Mouse (Mus musculus): ENCODE measurements around the gene Tenm3. TPM values are rescaled to one million over a fixed set of nuclear protein-coding genes. Genes with fewer than 3 reads are reported as not detected.

Gene Tenm3
- polyA plus RNA-seq, 1 experiment: 2.3 TPM

DNA sequence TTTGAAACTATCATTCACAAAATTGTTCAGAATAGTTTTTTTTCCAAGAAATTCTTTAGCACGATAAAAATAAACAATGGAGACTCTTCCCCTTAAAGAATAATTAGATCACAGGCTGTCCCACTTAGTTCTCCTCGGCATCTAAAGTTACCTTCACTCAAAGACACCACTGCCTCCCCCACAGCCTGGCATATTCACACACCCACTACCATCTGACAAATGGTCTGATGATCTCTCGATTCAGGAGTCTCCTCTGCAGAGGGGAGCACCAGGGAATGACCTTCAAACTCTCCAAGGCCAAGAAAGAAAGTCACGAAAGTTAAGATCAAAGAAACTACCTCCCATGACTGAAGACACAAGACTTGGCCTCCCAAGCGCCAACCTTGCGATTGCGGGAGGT lies 329.9 kb downstream of the Tenm3 start:
- TF ChIP-seq CTCF (IDR thresholded peaks at IDR 0.05; ENCODE audit: borderline replicate concordance, control insufficient read depth, extremely low read depth, insufficient read depth, low read length, poor library complexity) (no peak), POLR2A (IDR thresholded peaks at IDR 0.05; ENCODE audit: control insufficient read depth, extremely low read depth, insufficient read depth, low read length, poor library complexity) (no peak)
- H3K27ac ChIP-seq (ENCODE audit: control insufficient read depth, insufficient read depth, low read length): no peak overlapping the region
- no peak overlapping the region for H3K4me3 ChIP-seq (ENCODE audit: control insufficient read depth, insufficient read depth, low read length)
- no peaks in the 10 kb centered on the region for H3K4me1 ChIP-seq (replicated peaks; ENCODE audit: control insufficient read depth, insufficient read depth, low read length)
- no peaks in the 10 kb centered on the region for H3K27me3 ChIP-seq (ENCODE audit: control insufficient read depth, insufficient read depth, low read length)
- 91% methylated on average over 7 of the region's 7 CpGs for WGBS
- no peak for DNase-seq
- H3K36me3 ChIP-seq (ENCODE audit: control insufficient read depth, insufficient read depth, low read length): no peaks in the 10 kb centered on the region

DNA sequence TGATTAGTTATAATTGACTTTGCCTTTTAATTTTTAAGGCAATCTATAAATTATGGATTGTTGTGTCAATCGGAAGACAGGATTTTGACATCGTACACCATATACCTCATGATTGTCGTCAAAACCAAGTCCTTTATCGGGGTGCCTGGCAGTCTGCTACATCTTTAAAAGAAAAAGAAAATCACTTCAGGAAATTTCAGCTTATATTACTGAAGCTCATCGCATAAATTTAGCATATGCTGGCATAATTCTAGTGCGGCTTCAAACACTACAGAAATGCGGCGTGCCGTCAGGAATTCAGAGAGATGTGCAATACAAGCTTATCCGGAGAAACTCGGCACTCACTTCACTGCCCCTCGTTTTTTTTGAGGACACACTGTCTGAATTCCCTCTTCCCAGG lies 332.2 kb downstream of the Tenm3 start:
- no peak overlapping the region for H3K27ac ChIP-seq (ENCODE audit: control insufficient read depth, insufficient read depth, low read length)
- H3K27me3 ChIP-seq (ENCODE audit: control insufficient read depth, insufficient read depth, low read length): no peaks in the 10 kb centered on the region
- 94% methylated on average over 12 of the region's 12 CpGs for WGBS
- H3K36me3 ChIP-seq (ENCODE audit: control insufficient read depth, insufficient read depth, low read length): no peaks in the 10 kb centered on the region
- no peaks in the 10 kb centered on the region for H3K4me1 ChIP-seq (replicated peaks; ENCODE audit: control insufficient read depth, insufficient read depth, low read length)
- DNase-seq: no peak
- no peak overlapping the region for H3K4me3 ChIP-seq (ENCODE audit: control insufficient read depth, insufficient read depth, low read length)
- TF ChIP-seq CTCF (IDR thresholded peaks at IDR 0.05; ENCODE audit: borderline replicate concordance, control insufficient read depth, extremely low read depth, insufficient read depth, low read length, poor library complexity) (no peak), POLR2A (IDR thresholded peaks at IDR 0.05; ENCODE audit: control insufficient read depth, extremely low read depth, insufficient read depth, low read length, poor library complexity) (no peak)

DNA sequence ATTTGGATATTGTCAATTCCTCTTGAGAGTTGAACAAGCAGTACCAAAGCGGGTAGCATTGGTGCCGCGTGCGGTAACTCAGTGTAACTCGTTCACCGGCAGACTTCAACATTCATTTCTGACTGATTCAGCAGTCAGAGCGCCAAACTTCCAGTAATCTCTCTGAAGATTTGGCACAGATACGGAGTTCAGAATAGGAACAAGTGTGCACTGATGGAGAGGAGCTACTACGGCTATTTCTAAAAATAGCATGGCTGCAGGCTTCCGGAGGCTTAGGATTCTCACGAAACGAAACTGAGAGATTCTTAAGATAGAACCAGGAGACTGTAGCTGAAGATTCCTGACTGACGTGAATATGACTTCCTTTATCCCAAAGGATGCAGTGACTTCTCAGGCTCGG lies 332.6 kb downstream of the Tenm3 start:
- no peak overlapping the region for H3K4me3 ChIP-seq (ENCODE audit: control insufficient read depth, insufficient read depth, low read length)
- H3K4me1 ChIP-seq (replicated peaks; ENCODE audit: control insufficient read depth, insufficient read depth, low read length): no peaks in the 10 kb centered on the region
- H3K36me3 ChIP-seq (ENCODE audit: control insufficient read depth, insufficient read depth, low read length): no peaks in the 10 kb centered on the region
- no peak for DNase-seq
- no peaks in the 10 kb centered on the region for H3K27me3 ChIP-seq (ENCODE audit: control insufficient read depth, insufficient read depth, low read length)
- no peak for TF ChIP-seq CTCF (IDR thresholded peaks at IDR 0.05; ENCODE audit: borderline replicate concordance, control insufficient read depth, extremely low read depth, insufficient read depth, low read length, poor library complexity)
- TF ChIP-seq POLR2A (IDR thresholded peaks at IDR 0.05; ENCODE audit: control insufficient read depth, extremely low read depth, insufficient read depth, low read length, poor library complexity): no peak
- no peak overlapping the region for H3K27ac ChIP-seq (ENCODE audit: control insufficient read depth, insufficient read depth, low read length)
- 91% methylated on average over 14 of the region's 14 CpGs for WGBS

DNA sequence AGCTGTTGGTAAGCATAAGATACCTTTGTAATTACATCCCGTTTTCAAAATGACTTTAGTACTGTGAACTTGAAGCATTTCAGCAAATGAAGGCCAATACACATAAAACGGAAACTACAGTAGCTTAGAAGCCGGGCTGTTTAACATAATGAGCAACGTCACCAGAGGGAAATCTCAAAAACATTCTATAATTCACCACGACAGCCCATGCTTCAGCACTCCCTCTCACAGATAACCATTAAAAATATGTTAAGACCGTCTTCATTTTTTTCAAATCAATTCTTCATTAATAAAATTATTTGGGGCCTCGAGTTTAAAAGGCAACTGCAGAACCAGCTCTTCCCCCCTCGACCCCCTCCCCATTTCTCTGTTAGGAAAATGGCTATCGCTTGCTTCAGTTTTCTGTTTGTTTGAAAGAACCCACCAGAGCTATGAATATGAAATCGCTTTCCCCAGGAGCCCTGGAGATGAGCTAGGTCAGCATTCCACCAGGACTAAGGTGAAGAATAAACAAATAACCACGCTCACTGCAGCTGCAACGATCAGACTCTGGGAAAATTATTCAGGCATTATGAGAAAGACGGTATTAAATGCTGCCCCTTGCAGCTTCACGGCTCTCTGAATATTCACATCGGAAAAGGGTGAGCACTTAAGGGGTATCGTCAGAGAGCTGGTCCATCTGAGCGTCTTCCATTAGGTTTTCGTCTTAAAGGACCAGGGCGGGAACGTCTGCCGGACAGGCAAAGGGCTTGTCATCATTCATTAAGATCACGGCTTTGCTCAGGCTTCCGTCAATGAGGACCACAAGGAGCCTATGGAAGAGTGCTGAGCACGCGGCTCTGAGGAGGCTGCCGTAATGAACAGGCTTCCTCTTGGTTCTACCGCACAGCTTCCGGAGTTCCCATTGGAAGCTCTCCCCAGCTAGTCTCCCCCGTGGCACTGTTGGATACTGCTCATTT lies 334.8 kb downstream of the Tenm3 start:
- no peaks in the 10 kb centered on the region for H3K36me3 ChIP-seq (ENCODE audit: control insufficient read depth, insufficient read depth, low read length)
- H3K27me3 ChIP-seq (ENCODE audit: control insufficient read depth, insufficient read depth, low read length): no peaks in the 10 kb centered on the region
- no peak for DNase-seq
- TF ChIP-seq POLR2A (IDR thresholded peaks at IDR 0.05; ENCODE audit: control insufficient read depth, extremely low read depth, insufficient read depth, low read length, poor library complexity) (no peak), CTCF (IDR thresholded peaks at IDR 0.05; ENCODE audit: borderline replicate concordance, control insufficient read depth, extremely low read depth, insufficient read depth, low read length, poor library complexity) (no peak)
- no peaks in the 10 kb centered on the region for H3K4me1 ChIP-seq (replicated peaks; ENCODE audit: control insufficient read depth, insufficient read depth, low read length)
- H3K4me3 ChIP-seq (ENCODE audit: control insufficient read depth, insufficient read depth, low read length): no peak overlapping the region
- WGBS: 87% methylated on average over 29 of the region's 29 CpGs
- H3K27ac ChIP-seq (ENCODE audit: control insufficient read depth, insufficient read depth, low read length): no peak overlapping the region

DNA sequence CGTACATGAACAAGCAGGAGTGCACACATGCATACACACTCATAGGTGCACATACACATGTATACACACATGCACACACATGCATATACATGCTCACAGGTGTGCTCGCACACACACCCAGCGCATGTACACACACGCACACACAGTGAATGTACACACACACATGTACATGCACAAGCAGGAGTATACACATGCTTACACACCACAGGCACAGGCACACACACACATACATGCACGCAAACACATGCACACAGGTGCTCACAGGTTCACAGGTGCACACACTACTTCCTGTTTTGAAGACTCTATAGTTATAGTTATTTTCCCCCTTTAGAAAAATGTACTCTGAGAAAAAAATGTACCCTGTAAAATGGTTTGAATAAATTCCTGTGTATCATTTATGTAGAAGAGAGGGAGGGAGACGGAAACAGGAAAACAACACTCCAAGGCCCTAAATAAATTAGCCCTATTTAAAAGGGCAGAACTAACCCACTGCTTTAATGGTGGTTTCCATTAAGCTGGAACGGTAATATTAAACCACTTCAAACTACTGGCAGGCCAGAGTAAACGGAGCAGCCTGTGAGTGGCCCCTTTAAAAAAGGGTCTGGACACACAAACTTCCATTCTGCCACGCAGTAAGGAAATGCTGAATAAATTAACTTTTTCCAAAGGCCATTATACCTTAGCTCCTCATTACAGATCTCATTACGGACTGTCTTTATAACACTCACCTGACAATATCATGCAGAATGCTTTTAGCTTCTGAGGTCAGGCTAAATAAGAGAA lies 335.8 kb downstream of the Tenm3 start:
- TF ChIP-seq POLR2A (IDR thresholded peaks at IDR 0.05; ENCODE audit: control insufficient read depth, extremely low read depth, insufficient read depth, low read length, poor library complexity) (no peak), CTCF (IDR thresholded peaks at IDR 0.05; ENCODE audit: borderline replicate concordance, control insufficient read depth, extremely low read depth, insufficient read depth, low read length, poor library complexity) (no peak)
- Histone ChIP-seq H3K36me3 (ENCODE audit: control insufficient read depth, insufficient read depth, low read length) (no peaks in the 10 kb centered on the region), H3K4me3 (ENCODE audit: control insufficient read depth, insufficient read depth, low read length) (no peak overlapping the region), H3K4me1 (replicated peaks; ENCODE audit: control insufficient read depth, insufficient read depth, low read length) (no peaks in the 10 kb centered on the region), H3K27ac (ENCODE audit: control insufficient read depth, insufficient read depth, low read length) (no peak overlapping the region), H3K27me3 (ENCODE audit: control insufficient read depth, insufficient read depth, low read length) (no peaks in the 10 kb centered on the region)
- 91% methylated on average over 10 of the region's 10 CpGs for WGBS
- no peak for DNase-seq

DNA sequence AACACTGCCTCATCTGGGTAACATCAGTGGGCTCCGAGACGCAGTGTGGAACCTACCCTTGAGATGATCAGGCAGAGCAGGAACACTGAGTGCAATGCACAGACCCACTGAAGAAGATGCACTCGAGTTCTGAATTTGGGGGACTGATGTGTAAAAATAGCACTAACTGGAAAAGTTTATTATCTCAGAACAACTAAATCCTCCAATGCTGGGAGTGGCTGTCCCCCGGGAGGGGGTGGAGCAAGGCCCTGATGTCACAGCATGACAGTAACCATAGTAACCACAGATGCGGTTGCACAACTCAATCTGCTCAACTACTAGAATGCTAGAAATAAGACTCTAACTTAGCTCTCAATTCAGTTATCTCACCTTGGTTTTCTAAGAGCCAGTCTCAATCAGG lies 351.3 kb downstream of the Tenm3 start:
- 85% methylated on average over 5 of the region's 5 CpGs for WGBS
- no peaks in the 10 kb centered on the region for H3K27me3 ChIP-seq (ENCODE audit: control insufficient read depth, insufficient read depth, low read length)
- DNase-seq: no peak
- no peak overlapping the region for H3K4me3 ChIP-seq (ENCODE audit: control insufficient read depth, insufficient read depth, low read length)
- no peaks in the 10 kb centered on the region for H3K36me3 ChIP-seq (ENCODE audit: control insufficient read depth, insufficient read depth, low read length)
- H3K4me1 ChIP-seq (replicated peaks; ENCODE audit: control insufficient read depth, insufficient read depth, low read length): no peaks in the 10 kb centered on the region
- TF ChIP-seq POLR2A (IDR thresholded peaks at IDR 0.05; ENCODE audit: control insufficient read depth, extremely low read depth, insufficient read depth, low read length, poor library complexity) (no peak), CTCF (IDR thresholded peaks at IDR 0.05; ENCODE audit: borderline replicate concordance, control insufficient read depth, extremely low read depth, insufficient read depth, low read length, poor library complexity) (no peak)
- no peak overlapping the region for H3K27ac ChIP-seq (ENCODE audit: control insufficient read depth, insufficient read depth, low read length)

Measured in thymus, adult 2 months (tissue).